Mouse (Mus musculus) embryonic stem cell, embryonic (primary cell): ENCODE results near the gene Rnf145.

Experiments used
- CTCF ChIA-PET, 4 experiments: fragments of 300-600 bp in 2 of 4; fragments of 350-600 bp in 2 of 4; sonication (Branson Sonifier 250); formaldehyde crosslinking; loops; one replicate each; lab custom pipeline; 2022; ENCODE audit warnings: inconsistent platforms in 2 of 4; lab: Charles Lee
- POLR2A ChIA-PET, 4 experiments: fragments of 300-600 bp in 2 of 4; fragments of 350-600 bp in 2 of 4; sonication (Branson Sonifier 250); formaldehyde crosslinking; loops; one replicate each; lab custom pipeline; 2022; ENCODE audit warnings: antibody characterized with exemption in 4 of 4, inconsistent platforms in 1 of 4; lab: Charles Lee

Rnf145 gene

DNA sequence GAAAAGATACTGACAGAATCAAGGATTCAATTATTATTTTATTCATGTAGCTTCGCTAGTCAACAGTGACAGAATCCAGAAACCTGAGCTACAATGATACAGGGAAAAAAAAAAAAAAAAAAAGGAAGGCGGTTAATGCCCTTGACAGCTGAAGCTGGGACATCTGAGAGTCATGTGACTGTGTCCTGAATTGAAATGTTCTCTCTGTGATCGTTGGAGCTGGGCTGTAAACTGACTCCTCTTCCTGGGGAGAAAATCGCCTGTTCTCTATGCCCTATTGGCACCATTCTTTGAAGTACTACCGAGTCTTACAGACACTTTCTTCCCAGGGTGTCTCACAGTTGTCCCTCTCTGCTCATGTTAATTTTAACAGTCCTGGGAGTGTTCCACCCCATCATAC, 15.8 kb upstream of the Rnf145 start:
- ChIA-PET CTCF (no interaction called here), POLR2A (interaction anchor here in 3 of 4 experiments (0.6 to 1.6 kb wide), 4 partner anchors 10 to 1175 kb away, joined by 3 to 5 read pairs (median 4); partner anchors contain the start of gene Rnf145 (in 1 of the 3))

DNA sequence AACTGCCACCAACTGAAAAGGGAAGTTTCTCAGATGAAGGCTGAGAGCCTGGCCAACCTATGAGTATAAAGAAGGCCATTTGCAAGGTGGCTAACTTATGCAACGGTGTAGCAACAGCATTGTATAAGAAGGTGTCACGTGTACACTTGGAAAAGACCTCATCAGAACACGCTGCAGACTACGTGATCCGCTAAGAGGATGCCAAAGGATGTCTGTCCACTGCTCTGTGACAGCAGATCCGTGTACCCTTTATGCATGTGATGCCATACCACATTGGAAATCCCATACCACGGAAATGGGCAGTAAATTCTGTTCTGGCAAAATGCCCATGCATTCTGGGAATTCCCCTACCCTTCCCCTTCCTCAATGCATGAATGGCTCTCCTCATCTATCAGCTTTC, 14.6 kb upstream of the Rnf145 start:
- POLR2A ChIA-PET: interaction anchor here in 1 of 4 experiments (1.2 to 1.6 kb wide), 2 partner anchors 8 to 14 kb away, joined by 3 to 5 read pairs; partner anchors contain the start of gene Rnf145
- CTCF ChIA-PET: no interaction called here

DNA sequence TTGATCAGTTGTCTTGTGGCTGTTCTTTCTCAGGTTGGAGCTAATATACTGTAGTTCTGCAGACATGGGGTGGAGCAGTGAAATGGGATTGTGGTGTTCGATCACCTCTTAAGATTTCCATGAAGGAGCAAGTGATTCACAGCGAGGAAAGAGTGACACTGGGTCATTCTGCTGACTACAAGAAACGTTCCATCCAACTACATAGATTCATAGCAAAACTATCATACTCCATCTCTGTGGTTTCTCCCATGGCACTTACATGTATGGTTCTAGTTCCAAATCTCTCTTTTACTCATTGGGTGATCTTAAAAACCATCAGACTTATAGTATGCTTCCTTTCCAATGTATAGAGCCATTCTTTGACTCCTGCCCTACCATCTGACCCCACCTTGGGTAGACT, 14.0 kb upstream of the Rnf145 start:
- CTCF ChIA-PET: no interaction called here
- POLR2A ChIA-PET: no interaction called here

DNA sequence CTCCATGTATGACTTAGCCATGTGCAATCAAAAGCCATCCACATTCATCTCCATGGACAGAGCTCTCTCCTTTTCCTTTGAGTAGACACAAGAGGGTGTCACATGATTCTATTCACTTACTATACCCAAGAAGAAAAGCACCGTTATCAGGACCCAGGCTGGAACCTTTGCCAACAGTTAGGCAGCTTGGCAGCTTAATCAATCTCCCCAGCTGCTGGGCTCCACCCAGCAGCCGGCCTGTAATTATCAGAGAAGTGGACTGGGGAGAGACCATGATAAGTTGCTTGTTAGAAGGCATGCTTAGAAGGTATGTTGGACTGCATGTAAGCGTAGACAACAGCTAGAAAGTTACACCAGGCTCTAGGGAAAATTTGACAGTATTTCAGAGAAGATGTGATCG, 9.9 kb upstream of the Rnf145 start:
- ChIA-PET POLR2A (interaction anchor here in 2 of 4 experiments (0.6 to 1.7 kb wide), 2 partner anchors 31 to 177 kb away, joined by 3 read pairs; no protein-coding TSS in a partner anchor), CTCF (no interaction called here)

DNA sequence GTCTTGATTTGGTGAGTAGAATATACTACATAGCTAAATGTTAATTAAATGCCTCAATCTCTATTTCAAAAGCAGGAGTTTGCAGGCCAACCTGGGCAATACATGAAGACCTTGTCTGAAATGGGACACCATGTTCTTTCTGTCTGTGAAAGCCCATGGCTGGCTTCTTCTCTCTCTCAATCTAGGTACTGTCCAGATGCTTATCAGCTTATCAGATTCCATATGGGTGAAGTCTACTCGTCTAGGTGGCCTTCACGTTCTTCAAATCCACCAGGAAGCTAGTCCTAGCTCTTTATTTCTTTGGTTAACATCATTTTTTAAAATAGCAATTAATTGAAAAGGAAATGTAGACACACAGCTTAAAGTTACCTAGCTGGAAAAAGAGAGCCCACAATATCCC, 8.9 kb upstream of the Rnf145 start:
- ChIA-PET CTCF (no interaction called here), POLR2A (no interaction called here)

DNA sequence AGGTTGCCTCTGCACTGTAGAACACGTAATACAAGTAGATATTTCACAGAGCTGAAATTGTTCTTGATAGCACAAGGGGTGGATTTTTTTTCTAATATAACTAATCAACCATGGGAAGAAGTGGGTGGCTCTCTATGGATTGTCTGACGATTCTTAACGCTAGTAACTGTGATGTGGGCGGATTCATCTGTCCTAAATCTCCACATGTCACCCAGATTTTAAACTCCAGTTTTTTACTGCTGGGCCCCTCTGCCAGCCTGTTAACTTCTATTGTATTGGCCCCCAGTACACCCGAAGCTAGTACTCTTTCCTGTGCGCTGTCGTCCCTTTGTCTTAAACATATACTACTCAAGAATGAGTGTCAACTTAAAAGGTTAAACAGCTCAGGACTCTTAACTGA, 8.4 kb upstream of the Rnf145 start:
- ChIA-PET CTCF (no interaction called here), POLR2A (interaction anchor here in 2 of 4 experiments (0.6 to 1.7 kb wide), 2 partner anchors 9 to 20 kb away, joined by 3 read pairs; no protein-coding TSS in a partner anchor)

DNA sequence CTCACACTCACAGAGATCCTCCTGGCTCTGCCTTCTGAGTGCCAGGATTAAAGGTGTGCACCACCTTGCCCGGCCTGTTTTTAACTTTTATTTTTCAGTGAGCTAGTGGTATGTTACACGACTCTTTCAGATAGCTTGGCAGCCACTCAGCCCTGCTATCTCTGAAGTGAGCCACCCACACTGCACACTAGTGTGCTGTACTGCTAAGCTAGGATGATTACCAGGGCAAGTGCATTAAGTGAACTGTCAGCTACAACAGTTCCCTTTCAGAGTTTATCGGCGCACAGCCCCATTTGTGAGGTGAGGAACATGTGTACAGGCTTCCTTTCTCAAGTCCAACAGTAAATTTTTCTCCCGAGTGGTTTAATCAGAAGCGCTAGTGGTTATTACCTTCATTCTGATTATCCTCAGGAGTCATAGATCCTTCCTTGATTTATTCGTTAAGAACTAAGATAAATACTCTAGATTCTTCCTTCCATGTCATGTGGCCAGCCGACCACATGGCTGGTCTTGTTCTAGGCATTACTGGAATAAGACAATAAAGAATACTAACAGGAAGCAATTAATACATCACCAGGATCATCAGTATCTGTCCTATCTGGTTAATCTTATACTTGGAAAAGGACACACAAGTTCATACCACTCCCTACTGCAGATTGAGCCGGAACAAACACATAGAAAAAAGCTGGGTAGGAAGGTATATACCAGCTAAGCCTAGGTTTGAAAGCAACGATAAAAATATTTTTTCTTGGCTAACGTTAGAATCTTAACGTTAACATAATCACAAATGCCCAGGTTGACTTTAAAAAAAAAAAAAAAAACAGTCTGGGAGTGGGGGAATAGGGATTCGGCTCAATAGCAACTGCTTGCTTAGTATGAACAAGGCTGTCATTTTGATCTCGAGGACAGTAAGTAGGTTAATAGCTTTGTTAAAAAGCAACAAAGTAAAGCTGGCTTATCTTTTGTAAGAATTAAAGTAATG, 6.4 kb upstream of the Rnf145 start:
- CTCF ChIA-PET: no interaction called here
- POLR2A ChIA-PET: interaction anchor here in 3 of 4 experiments (0.8 to 1.7 kb wide), 4 partner anchors 8 to 19 kb away, joined by 3 read pairs; no protein-coding TSS in a partner anchor

DNA sequence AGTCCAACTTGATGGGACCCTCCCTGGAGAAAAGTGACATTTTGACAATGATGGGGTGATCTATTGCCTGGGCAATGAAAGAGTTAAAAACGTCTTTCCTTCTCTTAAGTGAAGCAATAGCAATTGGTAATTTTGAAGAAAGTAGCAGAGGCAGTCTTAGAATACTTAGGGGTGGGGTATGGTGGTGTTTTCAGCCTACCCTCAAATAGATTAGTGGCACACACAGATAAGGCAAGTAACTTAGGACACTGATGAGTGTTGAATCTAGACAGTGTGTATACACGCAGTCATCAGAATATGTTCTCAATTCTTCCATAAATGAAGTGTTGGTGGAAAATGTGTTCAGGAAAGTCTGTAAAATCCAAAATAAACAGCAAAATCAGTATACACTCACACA, 5.7 kb upstream of the Rnf145 start:
- ChIA-PET POLR2A (interaction anchor here in 1 of 4 experiments (1.0 kb wide), 1 partner anchor 10 kb away, joined by 3 read pairs; no protein-coding TSS in a partner anchor), CTCF (no interaction called here)

DNA sequence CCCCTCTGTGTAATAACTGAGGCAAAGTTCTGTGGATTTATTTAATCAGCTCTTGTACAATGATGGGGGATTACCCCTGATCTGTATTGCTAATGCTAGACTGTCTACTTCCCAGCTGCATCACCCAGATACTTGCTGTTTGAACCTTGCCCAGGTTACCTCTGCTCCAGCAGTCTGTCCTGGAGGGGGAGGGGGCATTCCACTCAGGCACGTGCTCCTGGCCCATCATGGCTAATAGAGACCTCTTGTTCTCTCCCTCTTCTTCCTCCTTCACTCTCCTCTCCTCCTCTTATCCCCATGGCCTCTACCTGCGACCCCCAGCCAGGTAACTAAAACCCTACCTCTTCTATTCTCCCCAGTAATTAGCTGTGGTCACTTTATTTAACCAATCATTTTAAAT, 4.1 kb upstream of the Rnf145 start:
- ChIA-PET CTCF (no interaction called here), POLR2A (interaction anchor here in 1 of 4 experiments (1.5 kb wide), 1 partner anchor 44 kb away, joined by 3 read pairs; the partner anchor contains the start of gene Ublcp1)

DNA sequence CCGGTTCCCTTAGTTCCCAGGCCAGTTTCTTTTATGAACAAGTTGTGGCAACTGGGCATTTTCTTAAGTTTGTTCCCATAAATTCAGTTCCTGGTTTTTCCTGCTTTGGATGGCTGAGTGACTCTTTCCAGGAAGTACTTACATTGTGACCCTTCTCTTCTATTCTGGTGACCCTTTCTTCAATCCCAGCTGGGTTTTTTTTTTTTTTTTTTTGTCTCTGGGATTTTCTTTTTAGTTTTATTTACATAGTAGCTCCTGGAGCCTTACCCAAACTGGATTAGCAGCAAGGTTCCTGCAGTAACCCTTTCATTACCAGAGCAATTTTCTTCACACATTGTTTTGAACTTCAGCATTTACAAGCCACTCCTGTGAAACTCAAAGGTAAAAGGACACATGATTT, 2.4 kb upstream of the Rnf145 start:
- ChIA-PET POLR2A (interaction anchor here in 1 of 4 experiments (0.7 to 1.1 kb wide), 2 partner anchors 25 to 278 kb away, joined by 4 read pairs; no protein-coding TSS in a partner anchor), CTCF (interaction anchor here in 3 of 4 experiments (0.6 to 1.7 kb wide), 3 partner anchors 62 to 112 kb away, joined by 3 to 5 read pairs (median 3); no protein-coding TSS in a partner anchor)

DNA sequence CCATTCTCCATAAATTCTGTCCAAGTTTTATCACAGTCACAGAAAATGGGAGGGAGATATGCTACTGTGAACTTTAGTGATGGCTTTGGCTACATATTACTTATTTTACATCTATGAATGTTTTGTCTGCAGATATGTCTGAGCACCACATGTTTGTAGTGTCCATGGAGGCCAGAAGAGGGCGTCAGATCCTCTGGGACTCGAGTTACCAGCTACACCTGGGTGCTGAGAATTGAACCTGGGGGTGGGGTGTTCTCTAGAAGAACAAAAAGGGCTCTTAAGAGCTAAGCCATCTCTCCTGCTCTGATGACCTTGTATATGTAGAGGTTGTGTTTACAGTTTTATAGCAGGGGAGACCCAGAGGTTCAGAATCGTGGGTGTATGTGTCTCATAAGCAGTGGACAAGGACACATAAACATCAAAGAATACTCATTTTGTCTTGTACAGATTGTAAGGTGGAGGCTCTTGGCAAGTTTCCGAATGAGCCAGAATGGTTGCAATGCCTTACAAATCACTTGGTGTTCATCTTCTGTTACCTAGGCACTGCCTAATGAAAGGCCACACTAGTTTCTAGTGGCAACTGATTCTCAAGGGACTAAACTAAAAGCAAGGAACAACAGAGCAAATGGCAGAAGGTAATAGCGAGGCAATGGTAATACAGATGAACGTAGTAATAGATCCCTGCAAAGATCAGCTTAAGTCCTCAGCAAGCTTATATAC, 1.0 kb upstream of the Rnf145 start:
- POLR2A ChIA-PET: interaction anchor here in 3 of 4 experiments (0.6 to 1.7 kb wide), 6 partner anchors 14 to 770 kb away, joined by 3 to 6 read pairs (median 4); partner anchors contain the start of gene Ttc1 (in 1 of the 3)
- CTCF ChIA-PET: interaction anchor here in 3 of 4 experiments (0.5 to 1.7 kb wide), 6 partner anchors 13 to 64 kb away, joined by 3 to 6 read pairs (median 4); no protein-coding TSS in a partner anchor

DNA sequence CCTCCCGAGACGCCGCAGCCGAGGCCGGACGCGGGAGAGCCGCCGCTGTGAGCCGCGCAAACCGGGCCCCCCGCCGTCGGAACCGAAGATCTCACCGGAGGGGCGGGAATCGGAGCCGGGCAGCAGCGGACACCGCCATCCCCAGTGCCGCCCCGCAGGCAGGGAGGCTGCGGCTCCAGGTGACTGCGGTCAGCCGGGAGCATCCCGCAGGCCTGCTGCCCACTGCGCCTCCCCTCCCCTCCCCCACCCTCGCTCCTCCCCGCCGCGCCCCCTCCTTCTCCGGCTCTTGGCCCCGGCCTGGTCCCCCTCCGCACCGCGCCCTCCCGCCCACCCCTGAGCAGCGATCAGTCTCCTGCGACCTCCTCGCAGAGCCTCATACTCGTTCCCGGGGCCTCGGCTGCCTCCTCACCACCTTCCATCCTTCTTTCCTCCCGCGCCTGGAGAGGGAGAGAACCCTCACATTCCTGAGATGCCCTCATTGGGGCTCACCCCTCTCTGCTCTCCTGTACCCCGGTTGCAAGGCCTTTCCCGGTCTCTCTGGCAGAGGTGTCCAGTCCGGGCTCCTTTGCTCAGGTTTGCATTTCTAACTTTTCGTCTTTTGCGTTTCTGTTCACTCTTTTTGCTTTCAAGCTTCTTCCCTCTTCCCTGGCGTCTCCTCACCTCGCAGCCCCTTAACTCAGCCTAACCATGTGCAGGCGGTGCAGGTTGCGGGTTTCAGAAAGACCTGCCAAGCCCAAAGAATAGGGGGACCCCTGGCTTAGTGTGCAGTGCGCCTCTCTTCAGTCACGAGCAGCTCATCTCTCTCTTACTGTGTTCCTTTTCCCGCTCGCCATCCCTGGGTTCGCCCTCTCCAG, 559 bp downstream of the Rnf145 start:
- POLR2A ChIA-PET: interaction anchor here in 3 of 4 experiments (0.6 to 4.3 kb wide), 9 partner anchors 9 to 739 kb away, joined by 3 to 26 read pairs (median 5); partner anchors contain the start of gene Ublcp1 (in 1 of the 3)

DNA sequence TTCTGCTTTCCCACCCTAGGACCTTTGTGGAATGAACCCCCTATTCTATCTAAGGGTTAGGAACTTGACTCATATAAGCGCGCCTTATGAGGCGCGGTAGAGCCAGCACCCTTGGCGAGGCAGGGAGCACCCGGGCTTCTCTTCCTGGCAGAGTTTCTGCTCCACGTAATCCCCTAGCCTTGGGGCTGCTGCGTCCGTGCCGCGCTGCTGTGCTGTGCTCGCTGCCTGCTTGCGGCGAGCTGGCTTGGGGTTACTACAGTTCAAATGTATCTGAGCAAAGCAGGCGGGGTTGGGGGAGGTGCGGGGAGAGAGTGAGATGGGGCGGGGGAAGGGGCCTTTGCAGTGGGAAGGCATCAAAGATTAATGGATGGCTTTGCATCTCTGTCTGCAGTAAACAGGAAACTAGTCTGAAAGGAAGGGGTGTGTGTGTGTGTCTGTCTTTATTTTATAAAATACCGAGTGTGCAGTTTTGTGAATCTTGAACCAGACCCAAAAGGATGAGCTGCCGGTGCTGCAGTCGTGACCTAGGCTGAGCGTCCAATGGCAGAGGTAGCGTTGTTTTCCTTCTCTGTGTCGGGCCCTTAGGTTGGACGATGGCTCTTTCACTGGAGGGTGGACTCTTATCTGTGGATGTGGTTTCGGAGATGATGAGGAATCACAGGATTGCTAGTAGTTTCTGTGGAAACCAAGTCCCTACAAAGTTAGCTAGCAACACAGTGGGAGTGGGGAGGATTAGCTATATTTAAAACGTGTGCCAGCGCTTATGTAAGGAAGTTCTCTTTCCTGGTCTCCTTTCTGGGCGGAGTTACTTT, 1.4 kb downstream of the Rnf145 start:
- POLR2A ChIA-PET: interaction anchor here in 3 of 4 experiments (0.6 to 4.3 kb wide), 10 partner anchors 9 to 740 kb away, joined by 3 to 26 read pairs (median 6); partner anchors contain the start of gene Ublcp1 (in 2 of the 3)
- CTCF ChIA-PET: interaction anchor here in 2 of 4 experiments (0.5 to 0.8 kb wide), 4 partner anchors 10 to 830 kb away, joined by 3 to 6 read pairs (median 4); no protein-coding TSS in a partner anchor

More for the DNA sequence above, 559 bp downstream of the Rnf145 start:
- CTCF ChIA-PET: interaction anchor here in 2 of 4 experiments (0.6 to 1.0 kb wide), 4 partner anchors 62 to 829 kb away, joined by 3 to 4 read pairs (median 3); no protein-coding TSS in a partner anchor

DNA sequence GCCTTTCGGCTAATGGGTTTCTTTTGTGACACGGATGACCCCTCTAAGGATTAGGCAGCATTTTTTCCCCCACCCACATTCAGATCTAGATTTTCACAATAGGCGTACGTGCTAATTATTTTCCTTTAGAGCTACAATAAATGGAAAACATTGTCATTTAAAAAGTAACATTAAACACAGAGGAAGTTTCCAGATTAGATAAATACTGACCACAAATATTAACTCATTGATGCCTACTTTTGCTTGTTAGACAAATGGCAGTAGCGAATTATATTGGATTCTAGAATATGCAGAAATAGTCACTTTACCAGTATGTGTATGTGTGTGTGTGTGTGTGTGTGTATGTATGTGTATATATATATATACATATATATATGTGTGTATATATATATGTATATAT, 3.8 kb downstream of the Rnf145 start:
- CTCF ChIA-PET: no interaction called here

DNA sequence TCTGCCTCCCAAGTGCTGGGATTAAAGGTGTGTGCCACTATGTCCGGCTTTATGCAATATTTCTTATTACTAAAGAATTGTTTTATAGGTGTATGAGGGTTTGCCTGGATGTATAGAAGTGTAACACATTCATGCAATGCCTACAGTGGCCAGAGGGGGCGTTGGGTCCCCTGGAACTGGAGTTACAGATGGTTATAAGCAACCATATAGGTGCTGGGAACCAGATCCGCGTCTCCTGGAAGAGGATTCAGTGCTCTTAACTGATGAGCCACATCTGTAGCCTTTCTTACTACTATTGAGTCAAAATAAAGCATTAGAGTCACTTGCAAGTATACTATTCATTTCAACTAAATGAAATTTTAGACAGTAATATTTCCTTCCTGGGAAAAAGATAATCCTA, 7.0 kb downstream of the Rnf145 start:
- CTCF ChIA-PET: interaction anchor here in 2 of 4 experiments (0.8 to 1.5 kb wide), 3 partner anchors 25 to 177 kb away, joined by 3 to 4 read pairs (median 4); no protein-coding TSS in a partner anchor
- POLR2A ChIA-PET: interaction anchor here in 1 of 4 experiments (1.1 kb wide), 1 partner anchor 20 kb away, joined by 3 read pairs; no protein-coding TSS in a partner anchor

More for the DNA sequence above, 3.8 kb downstream of the Rnf145 start:
- POLR2A ChIA-PET: interaction anchor here in 1 of 4 experiments (1.4 to 4.3 kb wide), 3 partner anchors 8 to 78 kb away, joined by 3 to 26 read pairs (median 3); no protein-coding TSS in a partner anchor

DNA sequence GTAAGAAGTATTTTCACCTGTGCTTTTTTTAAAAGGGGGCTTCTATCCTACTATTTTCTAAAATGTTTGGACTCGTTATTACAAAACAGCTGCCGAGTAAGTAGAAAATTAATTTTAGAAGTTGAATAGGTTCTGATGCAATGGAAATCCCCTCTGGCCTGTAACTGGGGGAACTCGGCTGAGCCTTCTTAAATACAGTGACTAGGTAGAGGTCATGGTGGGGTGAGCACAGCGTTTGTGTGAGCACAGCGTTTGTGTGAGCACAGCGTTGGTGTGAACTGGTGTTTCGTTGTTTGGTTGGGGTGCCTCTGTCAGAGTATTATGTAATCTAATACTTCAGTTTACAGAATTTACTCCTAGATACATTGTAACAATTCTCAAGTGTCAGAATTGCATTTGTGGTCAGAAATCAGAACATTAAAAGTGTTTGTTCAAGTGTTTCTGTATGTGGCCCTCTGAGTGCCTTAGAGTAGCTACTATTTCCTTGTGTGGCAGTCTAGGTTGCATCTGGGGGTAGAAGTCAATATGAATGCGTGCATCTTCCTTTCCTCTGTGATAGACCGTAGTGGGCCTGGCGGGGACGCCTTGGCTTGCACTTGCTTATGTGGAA, 8.0 kb downstream of the Rnf145 start:
- CTCF ChIA-PET: interaction anchor here in 2 of 4 experiments (0.6 to 1.5 kb wide), 3 partner anchors 24 to 846 kb away, joined by 3 to 4 read pairs (median 3); no protein-coding TSS in a partner anchor
- POLR2A ChIA-PET: interaction anchor here in 2 of 4 experiments (0.6 to 1.1 kb wide), 3 partner anchors 10 to 942 kb away, joined by 3 read pairs; no protein-coding TSS in a partner anchor
